ENCODE assay signal across 17 mouse cellular contexts in the genomic region with DNA sequence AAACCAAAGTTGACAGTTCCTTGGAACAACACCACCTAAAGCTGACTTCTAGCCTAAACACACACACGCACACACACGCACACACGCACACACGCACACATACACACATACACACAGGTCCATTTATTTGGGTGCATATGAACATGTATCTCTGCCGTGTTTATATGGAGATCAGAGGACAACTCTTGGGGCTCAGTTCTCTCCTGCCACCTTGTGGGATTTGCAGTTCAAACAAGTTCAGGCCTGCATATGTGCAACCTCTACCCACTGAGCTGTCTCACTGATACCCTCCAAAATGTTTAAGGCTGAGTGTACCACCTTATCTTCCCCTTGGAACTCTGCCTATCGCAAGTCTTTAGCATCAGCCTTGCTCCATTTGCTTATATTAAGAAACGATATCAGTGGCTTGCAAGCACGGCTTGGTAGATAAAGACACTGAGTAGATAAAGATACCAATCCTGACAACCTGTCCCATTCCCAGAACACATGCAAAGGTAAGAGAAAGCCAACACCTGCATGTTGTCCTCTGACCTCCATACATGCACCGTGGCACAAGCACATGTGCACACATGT. TPM values are rescaled to one million over a fixed set of nuclear protein-coding genes. Genes with fewer than 3 reads are reported as not detected.
DNase-seq lines count a peak whose midpoint lies in the region; ATAC-seq and TF ChIP-seq lines count a peak whose summit lies in the region.
"Had no signal": no experiment of that assay in that cellular context is flagged by ENCODE, and none has a peak within 500 bp of the region (broad histone marks: within the 10 kb centered on the region; RNA-seq: fewer than 3 reads in every experiment).

No protein-coding gene starts in this region.

- peak; percentile 44; the same call in 1 of the 2 replicates for TF ChIP-seq CTCF in kidney, postnatal 0 days (IDR thresholded peaks at IDR 0.05; ENCODE audit: low read depth)
- peak; percentile 67 for TF ChIP-seq CTCF in midbrain, postnatal 0 days (IDR thresholded peaks at IDR 0.05)

- H3K27me3 ChIP-seq in kidney, postnatal 0 days (ENCODE audit: insufficient read depth, low read length): 0 out of 2 replicates have a peak, but pooled peaks cover 9% of the 10 kb centered on the region
- H3K27me3 ChIP-seq in hindbrain, embryonic 13.5 days: no peaks in the 10 kb centered on the region
- no peaks in the 10 kb centered on the region for H3K27me3 ChIP-seq in midbrain, postnatal 0 days (ENCODE audit: insufficient read depth, low read length)
- H3K27me3 ChIP-seq in liver, embryonic 12.5 days (replicated peaks): peaks cover 50% of the 10 kb centered on the region

- DNase-seq in embryo, embryonic 10.5 days (ENCODE audit: low spot score): peak; percentile 15
- DNase-seq in embryo, embryonic 9.5 days (ENCODE audit: extremely low spot score): no peak
- DNase-seq in kidney, postnatal 0 days (ENCODE audit: low spot score): no peak
- DNase-seq in kidney, adult 8-10 months: no peak
- DNase-seq in midbrain, postnatal 0 days (ENCODE audit: low spot score): peak; percentile 19
- DNase-seq in thymus, postnatal 10 days (ENCODE audit: low spot score in 2 of 2): no peak
- DNase-seq: cerebellum, adult 2 months; liver, embryonic 13.5 days; right cerebral cortex, postnatal 4 days had no signal

- H3K4me1 ChIP-seq in kidney, postnatal 0 days (replicated peaks; ENCODE audit: insufficient read depth, low read length): peaks cover 10% of the 10 kb centered on the region; the same call in 1 of the 2 replicates
- H3K4me1 ChIP-seq in hindbrain, embryonic 13.5 days (replicated peaks): peaks cover 34% of the 10 kb centered on the region
- peaks cover 2% of the 10 kb centered on the region; the same call in 1 of the 2 replicates for H3K4me1 ChIP-seq in midbrain, postnatal 0 days (ENCODE audit: insufficient read depth, low read length)
- peaks cover 10% of the 10 kb centered on the region; the same call in 1 of the 2 replicates for H3K4me1 ChIP-seq in liver, embryonic 12.5 days

- WGBS in kidney, postnatal 0 days: 89% methylated on average over 9 of the region's 9 CpGs
- 86% methylated on average over 9 of the region's 9 CpGs for WGBS in hindbrain, embryonic 13.5 days
- WGBS in midbrain, postnatal 0 days: 75% methylated on average over 9 of the region's 9 CpGs
- WGBS in liver, embryonic 12.5 days (ENCODE audit: insufficient replicate concordance): 74% methylated on average over 9 of the region's 9 CpGs

- H3K9me3 ChIP-seq in kidney, postnatal 0 days (replicated peaks; ENCODE audit: low read length): no peaks in the 10 kb centered on the region
- H3K9me3 ChIP-seq in hindbrain, embryonic 13.5 days: no peaks in the 10 kb centered on the region
- no peaks in the 10 kb centered on the region for H3K9me3 ChIP-seq in midbrain, postnatal 0 days (ENCODE audit: low read length)
- no peaks in the 10 kb centered on the region for H3K9me3 ChIP-seq in liver, embryonic 12.5 days (replicated peaks)
- H3K9me3 ChIP-seq: embryonic facial prominence, embryonic 13.5 days; liver, embryonic 13.5 days had no signal

- no peak overlapping the region for H3K27ac ChIP-seq in kidney, postnatal 0 days
- no peak overlapping the region for H3K27ac ChIP-seq in hindbrain, embryonic 13.5 days
- no peak overlapping the region for H3K27ac ChIP-seq in midbrain, postnatal 0 days (ENCODE audit: low read depth, low read length)
- no peak overlapping the region for H3K27ac ChIP-seq in liver, embryonic 12.5 days
- H3K27ac ChIP-seq: embryonic facial prominence, embryonic 13.5 days; liver, embryonic 13.5 days; macrophage had no signal

- no peak for ATAC-seq in kidney, postnatal 0 days (replicated peaks; ENCODE audit: low FRiP score, low read depth)
- ATAC-seq in hindbrain, embryonic 13.5 days (ENCODE audit: low FRiP score): no peak
- no peak for ATAC-seq in midbrain, postnatal 0 days (ENCODE audit: low FRiP score)
- ATAC-seq in liver, embryonic 12.5 days: no peak
- ATAC-seq: activated CD4-positive, CD25-positive, alpha-beta regulatory T cell, adult 4 months had no signal

- H3K9ac ChIP-seq in kidney, postnatal 0 days (ENCODE audit: low read depth, low read length): no peak overlapping the region
- H3K9ac ChIP-seq in hindbrain, embryonic 13.5 days: no peak overlapping the region
- H3K9ac ChIP-seq in midbrain, postnatal 0 days (replicated peaks; ENCODE audit: low read length, poor library complexity, severe bottlenecking): no peak overlapping the region
- no peak overlapping the region for H3K9ac ChIP-seq in liver, embryonic 12.5 days
- H3K9ac ChIP-seq: embryonic facial prominence, embryonic 13.5 days; liver, embryonic 13.5 days had no signal

- no peak overlapping the region for H3K4me3 ChIP-seq in kidney, postnatal 0 days (replicated peaks; ENCODE audit: low read depth, low read length)
- no peak overlapping the region for H3K4me3 ChIP-seq in hindbrain, embryonic 13.5 days
- no peak overlapping the region for H3K4me3 ChIP-seq in midbrain, postnatal 0 days (ENCODE audit: low read depth, low read length)
- no peak overlapping the region for H3K4me3 ChIP-seq in liver, embryonic 12.5 days
- H3K4me3 ChIP-seq: embryonic facial prominence, embryonic 13.5 days; liver, embryonic 13.5 days; myocyte had no signal

- no peaks in the 10 kb centered on the region for H3K36me3 ChIP-seq in kidney, postnatal 0 days (ENCODE audit: insufficient read depth, low read length)
- H3K36me3 ChIP-seq in hindbrain, embryonic 13.5 days: no peaks in the 10 kb centered on the region
- H3K36me3 ChIP-seq in midbrain, postnatal 0 days (ENCODE audit: insufficient read depth, low read length): no peaks in the 10 kb centered on the region
- H3K36me3 ChIP-seq in liver, embryonic 12.5 days: no peaks in the 10 kb centered on the region
- H3K36me3 ChIP-seq: embryonic facial prominence, embryonic 13.5 days; liver, embryonic 13.5 days had no signal

- H3K4me2 ChIP-seq in kidney, postnatal 0 days (ENCODE audit: low read length): no peak overlapping the region
- H3K4me2 ChIP-seq in hindbrain, embryonic 13.5 days: peak overlapping the region; percentile 15; the same call in 1 of the 2 replicates
- H3K4me2 ChIP-seq in midbrain, postnatal 0 days (ENCODE audit: low read depth, low read length, poor library complexity, severe bottlenecking): 0 out of 2 replicates have a peak overlapping the region, but pooled peaks have one; percentile 89
- H3K4me2 ChIP-seq in liver, embryonic 12.5 days: no peak overlapping the region
- H3K4me2 ChIP-seq: embryonic facial prominence, embryonic 13.5 days; liver, embryonic 13.5 days had no signal

RNA-seq across cellular contexts. Expression of gene Stk33, which starts 1.9 kb away (rescaled TPM):
- polyA plus RNA-seq in kidney, postnatal 0 days (2015; fragmentation: Nextera tagmentation; extraction: Ambion mirVana): 0.24 and 0.55 TPM in 2 replicates
- 5.6 and 9.4 TPM in 2 replicates for polyA plus RNA-seq in hindbrain, embryonic 13.5 days (2015; fragmentation: Nextera tagmentation; extraction: Ambion mirVana)
- 6.5 and 6.9 TPM in 2 replicates for total RNA-seq in midbrain, postnatal 0 days (2014; rRNA removed)
- polyA plus RNA-seq in midbrain, postnatal 0 days (2015; fragmentation: Nextera tagmentation; extraction: Ambion mirVana): 6.9 and 7.9 TPM in 2 replicates
- polyA plus RNA-seq in liver, embryonic 12.5 days (2016; fragmentation: Nextera tagmentation; extraction: Ambion mirVana): not detected in 2 replicates
- total RNA-seq: granulocyte monocyte progenitor cell, adult 5-6 weeks; heart, postnatal 25 days had no signal
- polyA plus RNA-seq: activated CD4-positive, CD25-positive, alpha-beta regulatory T cell, adult 4 months; liver, embryonic 13.5 days; macrophage had no signal

Comparison
In these comparisons a context has a peak if more than half of its experiments do, and no peak if none do; other contexts are left out.
1. DNase-seq: peak in embryo, embryonic 10.5 days (single experiment) and midbrain, postnatal 0 days (single experiment); none in embryo, embryonic 9.5 days (single experiment), kidney, postnatal 0 days (single experiment), kidney, adult 8-10 months (0 of 2) and thymus, postnatal 10 days (0 of 2).
2. H3K4me2 ChIP-seq: peak in hindbrain, embryonic 13.5 days (single experiment) and midbrain, postnatal 0 days (single experiment); none in kidney, postnatal 0 days (single experiment) and liver, embryonic 12.5 days (single experiment).